Mouse (Mus musculus): ENCODE results near the gene Tmem184a. TPM values are rescaled to one million over a fixed set of nuclear protein-coding genes. Genes with fewer than 3 reads are reported as not detected.

Tmem184a gene
- polyA plus RNA-seq, 1 experiment from 2014 or later = 1.3 TPM

DNA sequence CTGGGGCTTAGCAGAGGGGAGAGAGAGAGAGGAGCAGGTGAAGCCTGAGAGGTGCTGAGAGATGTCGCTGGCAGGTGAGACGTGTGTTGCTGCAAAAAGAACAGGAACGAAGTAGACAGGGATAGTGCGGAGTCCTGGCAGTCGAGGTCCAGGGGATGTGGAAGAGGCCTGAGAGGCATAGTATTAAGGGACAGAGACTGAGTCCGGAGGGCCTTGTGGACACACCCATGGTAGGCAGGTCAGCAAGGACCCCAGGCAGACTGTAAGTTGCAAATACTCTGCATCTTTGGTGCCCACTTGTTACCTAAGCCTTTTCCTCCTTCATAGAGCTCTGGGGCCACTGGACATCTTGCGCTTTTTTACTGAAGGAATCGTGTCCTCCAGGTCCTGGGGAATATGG, 18.5 kb downstream of the Tmem184a start:
- ATAC-seq (replicated peaks; ENCODE audit: insufficient number of reproducible peaks, low FRiP score, low TSS enrichment, low read depth) = no peak
- Histone ChIP-seq H3K9me3 (replicated peaks; ENCODE audit: control insufficient read depth, low read length) (no peaks in the 10 kb centered on the region), H3K27me3 (ENCODE audit: control insufficient read depth, insufficient read depth, low read length) (no peaks in the 10 kb centered on the region), H3K27ac (replicated peaks; ENCODE audit: low read depth, low read length) (no peak overlapping the region), H3K4me1 (ENCODE audit: control insufficient read depth, insufficient read depth, low read length) (peaks cover 17% of the 10 kb centered on the region), H3K4me3 (ENCODE audit: low read depth, low read length) (no peak overlapping the region), H3K36me3 (replicated peaks; ENCODE audit: control insufficient read depth, insufficient read depth, low read depth, low read length) (no peaks in the 10 kb centered on the region; the same call in 1 of the 2 replicates), H3K9ac (replicated peaks; ENCODE audit: low read length) (no peak overlapping the region; the same call in 1 of the 2 replicates), H3K4me2 (ENCODE audit: low read depth, low read length) (no peak overlapping the region)
- WGBS = 91% methylated on average over 8 of the region's 8 CpGs
- no peak for DNase-seq (ENCODE audit: low spot score)

GRCm38 (mm10) chr5:139799801-139800590, 19.7 kb downstream of the Tmem184a start:
- no peak overlapping the region for H3K27ac ChIP-seq (replicated peaks; ENCODE audit: low read depth, low read length)
- DNase-seq (ENCODE audit: low spot score) (no peak), ATAC-seq (replicated peaks; ENCODE audit: insufficient number of reproducible peaks, low FRiP score, low TSS enrichment, low read depth) (no peak)
- H3K4me1 ChIP-seq (ENCODE audit: control insufficient read depth, insufficient read depth, low read length) = peaks cover 18% of the 10 kb centered on the region
- H3K27me3 ChIP-seq (ENCODE audit: control insufficient read depth, insufficient read depth, low read length) = no peaks in the 10 kb centered on the region
- H3K4me2 ChIP-seq (ENCODE audit: low read depth, low read length) = no peak overlapping the region
- H3K36me3 ChIP-seq (replicated peaks; ENCODE audit: control insufficient read depth, insufficient read depth, low read depth, low read length) = no peaks in the 10 kb centered on the region; the same call in 1 of the 2 replicates
- no peak overlapping the region for H3K9ac ChIP-seq (replicated peaks; ENCODE audit: low read length)
- H3K4me3 ChIP-seq (ENCODE audit: low read depth, low read length) = no peak overlapping the region
- H3K9me3 ChIP-seq (replicated peaks; ENCODE audit: control insufficient read depth, low read length) = no peaks in the 10 kb centered on the region
- 92% methylated on average over 33 of the region's 33 CpGs for WGBS

GRCm38 (mm10) chr5:139799041-139799440, 20.7 kb downstream of the Tmem184a start:
- 92% methylated on average over 9 of the region's 9 CpGs for WGBS
- DNase-seq (ENCODE audit: low spot score) (no peak), ATAC-seq (replicated peaks; ENCODE audit: insufficient number of reproducible peaks, low FRiP score, low TSS enrichment, low read depth) (no peak)
- Histone ChIP-seq H3K4me3 (ENCODE audit: low read depth, low read length) (no peak overlapping the region), H3K9me3 (replicated peaks; ENCODE audit: control insufficient read depth, low read length) (no peaks in the 10 kb centered on the region), H3K9ac (replicated peaks; ENCODE audit: low read length) (no peak overlapping the region), H3K27ac (replicated peaks; ENCODE audit: low read depth, low read length) (no peak overlapping the region), H3K4me1 (ENCODE audit: control insufficient read depth, insufficient read depth, low read length) (peaks cover 20% of the 10 kb centered on the region), H3K4me2 (ENCODE audit: low read depth, low read length) (no peak overlapping the region), H3K27me3 (ENCODE audit: control insufficient read depth, insufficient read depth, low read length) (no peaks in the 10 kb centered on the region), H3K36me3 (replicated peaks; ENCODE audit: control insufficient read depth, insufficient read depth, low read depth, low read length) (no peaks in the 10 kb centered on the region; the same call in 1 of the 2 replicates)

DNA sequence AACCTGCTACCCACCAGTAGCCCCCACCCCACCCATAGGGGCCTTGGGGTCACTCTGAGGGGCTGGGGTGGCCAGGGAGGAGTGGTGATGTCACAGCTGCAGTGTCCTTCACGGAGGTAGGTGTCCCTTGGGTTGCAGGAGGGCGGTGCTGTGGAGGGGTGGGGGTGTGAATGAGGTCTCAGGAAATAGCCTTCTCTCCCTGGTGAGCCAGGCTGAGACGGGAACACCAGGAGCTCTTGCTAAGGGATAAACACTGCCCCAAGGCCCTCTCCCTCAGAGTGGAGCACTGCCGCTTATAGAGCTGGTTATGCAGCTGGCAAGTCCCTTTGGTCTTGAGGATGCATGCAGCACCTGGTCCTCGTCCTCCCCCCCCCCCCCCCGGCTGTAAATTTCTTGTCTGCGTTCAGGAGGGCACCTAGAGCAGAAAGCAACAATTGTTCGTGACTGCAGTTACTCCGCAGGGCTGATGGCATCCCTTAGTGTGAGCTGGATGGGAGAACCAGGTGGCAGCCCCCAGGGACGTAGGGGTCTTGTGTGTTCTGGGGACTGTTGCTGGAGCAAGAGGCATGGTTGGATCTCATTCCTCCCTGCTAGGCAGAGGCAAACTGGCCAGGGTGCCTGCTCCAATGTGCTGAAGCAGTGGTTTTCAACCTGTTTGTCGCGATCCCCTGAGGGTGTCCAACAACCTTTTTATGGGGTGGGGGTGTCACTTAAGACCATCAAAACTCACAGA, 21.4 kb downstream of the Tmem184a start:
- WGBS = 50% methylated on average over 11 of the region's 12 CpGs
- Histone ChIP-seq H3K9me3 (replicated peaks; ENCODE audit: control insufficient read depth, low read length) (no peaks in the 10 kb centered on the region), H3K4me3 (ENCODE audit: low read depth, low read length) (no peak overlapping the region), H3K27ac (replicated peaks; ENCODE audit: low read depth, low read length) (peak overlapping the region; percentile 65), H3K4me1 (ENCODE audit: control insufficient read depth, insufficient read depth, low read length) (peaks cover 20% of the 10 kb centered on the region), H3K27me3 (ENCODE audit: control insufficient read depth, insufficient read depth, low read length) (no peaks in the 10 kb centered on the region), H3K9ac (replicated peaks; ENCODE audit: low read length) (peak overlapping the region; percentile 30), H3K36me3 (replicated peaks; ENCODE audit: control insufficient read depth, insufficient read depth, low read depth, low read length) (no peaks in the 10 kb centered on the region; the same call in 1 of the 2 replicates), H3K4me2 (ENCODE audit: low read depth, low read length) (peak overlapping the region; percentile 23; the same call in 1 of the 2 replicates)
- ATAC-seq (replicated peaks; ENCODE audit: insufficient number of reproducible peaks, low FRiP score, low TSS enrichment, low read depth) (peak; percentile 16; the same call in 1 of the 2 replicates), DNase-seq (ENCODE audit: low spot score) (no peak)

DNA sequence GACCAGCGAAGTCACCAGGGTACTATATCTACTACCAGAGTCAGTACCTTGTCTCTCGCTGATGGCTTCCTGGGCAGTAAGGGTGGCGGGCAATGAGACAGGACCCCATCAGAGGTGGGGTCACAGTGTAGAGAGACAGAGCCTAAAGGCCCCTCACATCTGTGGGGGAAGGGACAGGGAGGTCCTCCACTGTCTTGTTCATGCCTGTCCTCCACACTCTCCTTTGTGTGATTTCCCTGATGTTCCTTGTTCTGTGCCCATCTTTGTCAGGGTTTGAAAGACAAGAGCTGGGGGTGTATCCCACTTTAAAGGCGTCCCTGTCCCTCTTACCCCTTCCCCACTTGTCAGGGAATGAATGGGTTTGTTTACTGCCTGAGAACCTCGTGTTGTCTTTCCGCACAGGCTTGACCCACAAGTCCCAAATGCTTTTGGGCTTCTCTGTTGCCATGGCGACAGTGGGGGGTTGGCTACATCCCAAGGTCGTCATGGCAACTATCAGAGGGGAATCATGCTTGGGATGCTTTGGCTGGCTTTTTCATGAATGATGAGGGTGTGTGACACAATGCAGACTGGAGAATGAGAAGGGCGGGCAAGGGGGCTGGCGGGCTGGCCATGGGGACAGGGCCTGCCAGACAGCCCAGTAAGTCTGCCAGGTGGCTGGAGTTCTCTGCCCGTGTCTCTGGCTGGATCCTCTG, 22.1 kb downstream of the Tmem184a start:
- Histone ChIP-seq H3K27ac (replicated peaks; ENCODE audit: low read depth, low read length) (peak overlapping the region; percentile 65), H3K4me1 (ENCODE audit: control insufficient read depth, insufficient read depth, low read length) (peaks cover 20% of the 10 kb centered on the region), H3K4me3 (ENCODE audit: low read depth, low read length) (no peak overlapping the region), H3K36me3 (replicated peaks; ENCODE audit: control insufficient read depth, insufficient read depth, low read depth, low read length) (no peaks in the 10 kb centered on the region; the same call in 1 of the 2 replicates), H3K9me3 (replicated peaks; ENCODE audit: control insufficient read depth, low read length) (no peaks in the 10 kb centered on the region), H3K27me3 (ENCODE audit: control insufficient read depth, insufficient read depth, low read length) (no peaks in the 10 kb centered on the region), H3K4me2 (ENCODE audit: low read depth, low read length) (0 out of 2 replicates have a peak overlapping the region, but pooled peaks have one; percentile 23), H3K9ac (replicated peaks; ENCODE audit: low read length) (peak overlapping the region; percentile 14; the same call in 1 of the 2 replicates)
- peak; percentile 86 for DNase-seq (ENCODE audit: low spot score)
- peak; percentile 64 for ATAC-seq (replicated peaks; ENCODE audit: insufficient number of reproducible peaks, low FRiP score, low TSS enrichment, low read depth)
- 33% methylated on average over 11 of the region's 11 CpGs for WGBS

DNA sequence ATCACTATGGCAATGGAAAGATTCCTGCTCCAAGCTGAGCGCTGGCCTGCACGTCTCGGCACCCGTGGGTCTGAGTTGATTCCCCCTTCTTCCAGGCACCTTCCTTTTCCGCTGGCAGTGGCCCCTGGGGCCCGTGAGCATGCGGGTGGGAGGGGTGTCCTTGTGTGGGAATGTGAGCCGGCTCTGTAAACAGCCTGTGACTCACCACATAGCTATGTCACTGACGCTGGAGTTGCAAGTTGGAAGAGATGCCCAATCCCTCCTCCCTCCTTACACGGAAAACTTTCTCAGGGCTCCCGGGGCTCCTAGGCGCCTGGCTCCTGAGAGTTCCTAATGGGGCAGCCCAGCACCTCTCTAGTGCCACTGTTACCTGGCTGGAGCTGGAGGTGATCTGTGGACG, 22.8 kb downstream of the Tmem184a start:
- DNase-seq (ENCODE audit: low spot score) = peak; percentile 60
- no peak overlapping the region for H3K4me3 ChIP-seq (ENCODE audit: low read depth, low read length)
- H3K4me2 ChIP-seq (ENCODE audit: low read depth, low read length) = no peak overlapping the region; the same call in 1 of the 2 replicates
- no peaks in the 10 kb centered on the region; the same call in 1 of the 2 replicates for H3K36me3 ChIP-seq (replicated peaks; ENCODE audit: control insufficient read depth, insufficient read depth, low read depth, low read length)
- H3K27me3 ChIP-seq (ENCODE audit: control insufficient read depth, insufficient read depth, low read length) = no peaks in the 10 kb centered on the region
- 26% methylated on average over 13 of the region's 13 CpGs for WGBS
- no peaks in the 10 kb centered on the region for H3K9me3 ChIP-seq (replicated peaks; ENCODE audit: control insufficient read depth, low read length)
- peak overlapping the region; percentile 25; the same call in 1 of the 2 replicates for H3K9ac ChIP-seq (replicated peaks; ENCODE audit: low read length)
- H3K27ac ChIP-seq (replicated peaks; ENCODE audit: low read depth, low read length) = peak overlapping the region; percentile 65
- no peak for ATAC-seq (replicated peaks; ENCODE audit: insufficient number of reproducible peaks, low FRiP score, low TSS enrichment, low read depth)
- peaks cover 23% of the 10 kb centered on the region for H3K4me1 ChIP-seq (ENCODE audit: control insufficient read depth, insufficient read depth, low read length)

DNA sequence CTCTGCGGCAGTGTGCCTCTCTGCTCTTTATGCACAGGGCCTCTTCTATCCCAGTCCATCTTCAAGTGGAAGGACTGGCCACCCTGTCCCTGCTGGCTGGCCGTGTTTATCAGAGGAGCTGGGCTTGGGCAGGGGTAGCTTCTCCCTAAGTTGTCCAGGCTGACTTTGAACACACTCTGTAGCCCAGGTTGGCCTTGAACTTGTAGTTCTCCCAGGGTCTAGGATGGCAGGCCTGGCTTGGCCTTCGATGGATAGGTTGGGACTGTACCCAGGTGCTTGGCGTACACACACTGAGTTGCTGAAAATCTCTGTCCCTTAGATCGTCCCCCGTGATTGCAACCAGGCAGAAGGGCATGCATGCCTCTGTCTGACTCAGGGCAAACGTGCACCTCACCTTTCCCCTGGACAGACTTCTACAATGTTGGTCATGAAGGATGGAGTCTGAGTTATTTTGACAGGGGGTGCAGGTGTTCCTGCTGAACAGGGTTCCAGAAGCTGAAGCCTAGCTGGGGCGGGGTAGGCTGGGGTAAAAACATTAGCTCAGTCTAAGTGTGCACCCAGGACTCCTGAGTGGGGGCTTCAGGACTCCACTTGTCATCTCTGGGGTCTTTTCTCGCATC, 23.6 kb downstream of the Tmem184a start:
- ATAC-seq (replicated peaks; ENCODE audit: insufficient number of reproducible peaks, low FRiP score, low TSS enrichment, low read depth) (no peak), DNase-seq (ENCODE audit: low spot score) (no peak)
- Histone ChIP-seq H3K4me2 (ENCODE audit: low read depth, low read length) (no peak overlapping the region), H3K4me3 (ENCODE audit: low read depth, low read length) (no peak overlapping the region), H3K9me3 (replicated peaks; ENCODE audit: control insufficient read depth, low read length) (no peaks in the 10 kb centered on the region), H3K4me1 (ENCODE audit: control insufficient read depth, insufficient read depth, low read length) (peaks cover 23% of the 10 kb centered on the region), H3K9ac (replicated peaks; ENCODE audit: low read length) (no peak overlapping the region), H3K27ac (replicated peaks; ENCODE audit: low read depth, low read length) (no peak overlapping the region), H3K27me3 (ENCODE audit: control insufficient read depth, insufficient read depth, low read length) (no peaks in the 10 kb centered on the region), H3K36me3 (replicated peaks; ENCODE audit: control insufficient read depth, insufficient read depth, low read depth, low read length) (no peaks in the 10 kb centered on the region; the same call in 1 of the 2 replicates)
- 82% methylated on average over 9 of the region's 9 CpGs for WGBS

Data from embryonic facial prominence, embryonic 11.5 days (tissue).